Mouse (Mus musculus) c-Kit-positive CD71-positive TER-119-positive erythroid progenitor cells, embryonic 14.5 days (primary cell): Measurements from ENCODE around the gene Lpar3.

Experiments
- DNase-seq: peaks from one replicate; pipeline ENCODE4 v3.0.0-alpha.2; 2013; ENCODE audit warnings: low spot score

Lpar3 gene

DNA sequence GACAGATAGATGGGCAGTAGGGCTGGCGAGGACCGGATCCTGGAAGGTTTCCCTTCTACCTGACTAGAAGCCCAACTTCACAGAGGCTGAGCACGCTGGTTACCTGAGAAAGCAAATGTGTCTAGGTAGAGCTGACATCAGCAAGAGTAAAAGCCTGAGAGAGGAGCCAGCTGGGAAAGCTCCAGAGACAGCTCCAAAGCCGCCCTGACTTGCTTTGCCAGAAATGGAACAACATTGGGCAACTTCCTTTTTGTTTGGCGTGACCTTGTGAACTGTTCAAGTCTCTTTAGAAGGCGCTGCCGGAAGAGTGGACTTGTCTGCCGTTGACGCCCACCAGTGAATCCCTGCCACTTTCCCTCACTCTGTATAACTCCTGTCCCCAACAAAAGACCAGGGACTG is 39.4 kb downstream of the Lpar3 start:
- DNase-seq, result no peak

DNA sequence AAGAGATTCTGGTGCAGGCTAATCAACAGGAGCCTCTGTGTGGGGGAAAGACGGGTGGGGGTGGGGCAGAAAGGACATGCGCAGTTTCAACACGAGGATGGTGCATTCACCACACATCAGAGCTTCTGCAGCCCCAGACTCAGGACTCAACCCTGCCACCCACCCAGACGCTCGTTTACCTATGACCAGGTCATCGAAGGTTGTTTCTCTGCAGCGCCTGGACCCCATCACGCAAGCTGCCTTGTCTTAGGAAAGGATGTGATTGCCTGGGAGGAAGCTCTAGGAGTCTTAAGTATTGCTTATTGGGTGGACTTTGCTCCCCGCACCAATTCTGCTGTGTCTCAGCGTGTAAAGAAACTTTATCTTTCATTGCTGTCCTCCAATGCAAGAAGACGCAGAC is 40.1 kb downstream of the Lpar3 start:
- no peak for DNase-seq

DNA sequence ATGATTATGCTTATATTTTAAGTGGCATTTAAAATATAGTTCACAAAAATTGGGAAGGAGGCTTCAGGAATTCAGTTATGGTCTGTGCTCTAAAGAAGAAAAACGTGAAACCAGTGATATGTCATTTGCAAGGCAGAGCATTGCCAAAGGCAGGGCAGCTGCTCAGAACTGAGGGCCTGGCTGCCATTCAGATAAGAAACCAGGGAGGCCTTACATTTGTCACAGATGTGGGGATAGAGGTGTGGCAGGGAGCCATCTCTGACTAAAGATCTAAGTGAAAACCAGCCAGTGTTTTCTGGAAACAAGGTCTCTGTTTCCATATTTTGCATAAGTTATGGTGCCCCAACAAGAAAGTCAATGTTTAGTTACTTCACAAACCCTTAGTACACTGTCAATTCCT is 41.8 kb downstream of the Lpar3 start:
- DNase-seq, result no peak

DNA sequence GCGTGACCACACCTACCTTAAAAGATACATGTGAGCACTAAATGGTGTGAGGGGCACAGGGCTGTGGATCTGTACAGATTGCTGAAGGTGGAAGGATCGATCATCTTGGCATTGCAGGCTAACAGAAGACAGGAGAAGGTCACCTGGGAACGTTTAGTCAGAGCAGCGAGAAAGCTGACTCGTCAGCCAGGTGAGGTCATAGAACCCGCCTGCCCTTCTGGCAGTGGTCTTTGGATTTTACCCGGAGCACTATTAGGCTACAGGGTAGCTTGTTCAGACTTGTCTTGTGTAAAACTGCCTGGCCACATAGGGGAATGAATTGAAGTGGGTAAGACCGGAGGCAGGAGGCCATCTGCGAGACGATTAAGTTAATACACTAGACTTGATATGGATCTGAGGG is 43.4 kb downstream of the Lpar3 start:
- no peak for DNase-seq

DNA sequence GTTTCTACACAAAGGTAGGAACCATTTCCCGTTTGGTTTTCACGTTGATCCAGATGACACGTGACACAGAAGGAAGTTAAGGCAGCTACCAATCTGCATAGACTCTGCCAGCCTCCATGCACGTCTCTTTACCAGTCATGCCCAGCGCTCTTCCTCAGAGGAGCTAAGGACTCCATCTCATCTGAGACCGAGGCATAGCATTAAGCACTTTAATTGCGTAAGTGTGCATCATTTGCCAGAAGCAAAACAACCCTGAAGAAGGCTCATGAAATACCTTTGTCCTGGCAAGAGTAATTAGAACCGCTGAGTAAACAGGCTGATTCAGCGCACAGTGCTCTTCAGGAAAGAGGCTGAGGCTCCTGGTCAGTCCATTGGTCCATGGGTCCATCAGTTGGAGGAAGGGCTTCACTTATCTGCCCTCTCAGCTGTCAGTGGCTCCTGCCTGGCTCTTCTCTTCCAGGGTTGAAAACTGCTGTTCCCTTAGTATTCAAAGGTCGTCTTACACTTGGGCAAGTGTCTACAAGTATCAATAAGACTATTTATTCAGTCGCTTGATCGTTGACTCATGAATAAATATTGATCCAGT is 44.9 kb downstream of the Lpar3 start:
- no peak for DNase-seq

DNA sequence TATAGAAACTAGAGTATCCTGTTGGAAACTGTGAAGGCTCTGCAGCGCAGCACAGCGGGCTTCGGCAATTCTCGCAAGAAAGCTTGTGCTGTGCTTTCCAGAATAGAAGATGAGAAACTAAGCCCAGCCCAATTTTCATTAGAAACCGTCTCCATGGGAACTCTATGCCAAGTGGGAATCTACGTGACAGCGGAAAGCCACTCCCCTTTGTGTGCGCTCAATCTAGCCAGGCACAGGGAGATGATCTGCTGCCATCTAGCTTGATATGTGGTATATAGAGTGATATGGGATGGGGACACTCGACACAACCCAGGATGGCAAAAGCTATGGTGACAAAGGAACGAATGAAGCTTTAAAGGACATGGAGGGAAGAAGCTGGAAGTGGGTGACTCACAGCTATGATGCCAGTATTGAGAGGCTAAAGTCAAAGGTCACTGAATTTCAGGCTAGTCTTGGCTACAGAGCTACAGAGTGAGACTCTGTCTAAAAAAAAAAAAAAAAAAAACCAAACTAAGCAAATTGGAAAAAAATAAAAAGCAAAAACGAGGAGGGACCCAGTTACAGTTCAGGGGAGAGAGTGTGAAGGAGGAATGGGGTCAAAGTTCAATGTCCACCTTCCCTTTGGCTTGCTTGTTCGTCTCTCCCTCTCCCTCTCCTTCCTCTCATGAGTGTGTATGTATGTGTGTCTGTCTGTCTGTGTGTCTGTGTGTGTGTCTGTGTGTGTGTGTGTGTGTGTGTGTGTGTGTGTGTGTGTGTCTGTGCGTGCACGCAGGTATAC is 47.5 kb downstream of the Lpar3 start:
- no peak for DNase-seq

DNA sequence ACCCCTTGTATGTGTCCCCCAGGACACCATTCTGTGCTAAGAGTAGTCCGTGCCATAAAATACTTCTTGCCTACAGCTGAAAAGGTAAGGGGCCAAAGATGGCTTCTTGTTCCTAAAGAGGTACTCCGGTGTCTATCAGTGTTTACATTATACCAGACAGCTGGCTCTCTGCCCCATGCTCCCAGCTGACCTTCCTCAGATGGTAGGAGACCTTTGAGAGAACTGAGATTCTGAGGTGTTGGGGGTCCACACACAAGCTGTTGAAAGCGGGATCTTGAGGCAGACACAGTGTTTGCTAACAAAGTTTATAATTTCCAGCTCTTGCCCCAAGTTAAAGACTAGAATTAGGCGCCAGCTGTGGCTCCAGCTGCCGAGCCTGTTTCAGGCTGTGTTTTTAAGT is 53.7 kb downstream of the Lpar3 start:
- DNase-seq, result no peak

DNA sequence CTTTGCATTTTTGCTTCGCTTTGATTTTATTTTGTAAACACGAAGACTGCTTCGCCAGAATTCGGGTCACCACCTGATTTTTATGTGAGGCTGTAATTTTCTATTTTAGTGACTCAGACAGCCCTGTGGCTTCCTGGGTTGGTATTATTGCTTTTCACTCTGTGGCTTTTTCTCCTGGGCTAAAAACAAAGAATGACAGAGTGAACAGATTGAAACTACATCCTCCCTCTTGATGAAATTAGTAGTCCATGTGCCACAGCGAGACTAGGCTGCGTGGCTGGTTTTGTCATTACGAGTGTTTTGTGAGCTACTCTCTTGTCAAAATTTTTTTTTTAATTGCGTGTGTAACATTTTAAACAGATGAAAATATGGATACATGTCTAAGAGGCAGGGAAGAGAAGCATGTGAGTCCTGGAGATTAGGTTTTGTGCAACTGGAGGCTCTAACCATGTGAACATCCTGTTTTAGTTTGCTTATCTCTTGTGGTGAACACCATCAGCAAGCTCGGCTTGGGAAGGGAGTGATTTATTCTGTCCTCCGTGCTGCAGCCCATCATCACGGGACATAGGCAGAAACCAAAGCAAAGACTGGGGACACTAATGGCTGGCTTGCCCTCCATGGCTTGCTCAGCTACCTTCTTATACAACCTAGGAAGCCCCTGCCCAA is 54.7 kb downstream of the Lpar3 start:
- DNase-seq, result no peak

DNA sequence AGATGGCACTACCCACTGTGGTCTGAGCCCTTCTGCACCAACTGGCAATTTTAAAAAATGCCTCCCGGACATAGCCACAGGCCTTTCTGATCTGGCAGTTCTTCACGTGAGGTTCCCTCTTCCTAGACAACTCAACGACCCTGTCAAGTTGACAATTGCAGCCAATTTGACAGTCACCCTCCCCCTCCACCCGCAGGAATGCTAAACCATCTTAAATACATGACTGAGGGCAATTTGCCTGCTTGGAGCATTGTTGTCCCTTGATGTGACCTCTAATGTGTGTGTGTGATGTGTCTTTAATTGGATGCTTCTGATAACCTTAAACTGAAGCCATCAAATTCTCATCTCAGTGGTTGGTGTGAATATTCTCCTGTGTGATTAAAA is 55.3 kb downstream of the Lpar3 start:
- no peak for DNase-seq

DNA sequence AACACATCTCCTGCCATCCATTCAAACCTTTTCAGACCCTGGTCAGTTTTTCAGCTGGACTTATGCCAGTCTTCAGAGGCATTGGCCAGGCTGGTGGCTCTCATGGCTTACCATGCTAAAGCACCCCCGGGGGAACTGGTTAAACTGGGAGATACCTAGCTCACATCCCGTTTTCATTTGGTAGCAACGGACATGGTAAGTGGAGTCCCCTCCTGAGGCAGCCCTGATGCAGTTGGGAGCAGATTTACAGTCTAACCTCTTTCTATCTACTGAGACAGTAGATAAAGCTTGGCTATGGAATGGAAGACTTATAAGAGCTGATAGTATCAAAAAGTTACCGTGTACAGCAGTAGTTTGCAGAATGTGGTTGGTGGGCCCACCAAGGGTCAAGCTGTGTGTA is 56.2 kb downstream of the Lpar3 start:
- no peak for DNase-seq

DNA sequence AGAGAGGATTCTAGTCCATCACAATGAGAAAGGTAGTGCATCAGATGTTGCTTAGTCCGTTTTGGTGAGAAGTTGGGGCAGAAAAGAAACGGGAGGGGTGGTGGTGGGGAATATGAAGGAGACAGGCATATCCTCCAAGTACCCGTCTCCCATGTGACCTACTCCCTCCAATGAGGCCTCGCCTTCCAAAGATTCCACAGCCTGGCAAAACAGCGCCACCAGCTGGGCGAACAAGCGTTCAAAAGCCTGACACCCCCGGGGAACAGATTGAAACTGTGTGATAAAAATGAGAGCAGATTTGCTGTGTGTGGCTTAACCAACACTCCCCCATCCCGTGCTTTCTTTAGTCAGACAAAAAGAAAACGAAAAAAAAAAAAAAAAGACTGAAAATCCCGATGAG is 56.7 kb downstream of the Lpar3 start:
- DNase-seq, result peak; percentile 2

DNA sequence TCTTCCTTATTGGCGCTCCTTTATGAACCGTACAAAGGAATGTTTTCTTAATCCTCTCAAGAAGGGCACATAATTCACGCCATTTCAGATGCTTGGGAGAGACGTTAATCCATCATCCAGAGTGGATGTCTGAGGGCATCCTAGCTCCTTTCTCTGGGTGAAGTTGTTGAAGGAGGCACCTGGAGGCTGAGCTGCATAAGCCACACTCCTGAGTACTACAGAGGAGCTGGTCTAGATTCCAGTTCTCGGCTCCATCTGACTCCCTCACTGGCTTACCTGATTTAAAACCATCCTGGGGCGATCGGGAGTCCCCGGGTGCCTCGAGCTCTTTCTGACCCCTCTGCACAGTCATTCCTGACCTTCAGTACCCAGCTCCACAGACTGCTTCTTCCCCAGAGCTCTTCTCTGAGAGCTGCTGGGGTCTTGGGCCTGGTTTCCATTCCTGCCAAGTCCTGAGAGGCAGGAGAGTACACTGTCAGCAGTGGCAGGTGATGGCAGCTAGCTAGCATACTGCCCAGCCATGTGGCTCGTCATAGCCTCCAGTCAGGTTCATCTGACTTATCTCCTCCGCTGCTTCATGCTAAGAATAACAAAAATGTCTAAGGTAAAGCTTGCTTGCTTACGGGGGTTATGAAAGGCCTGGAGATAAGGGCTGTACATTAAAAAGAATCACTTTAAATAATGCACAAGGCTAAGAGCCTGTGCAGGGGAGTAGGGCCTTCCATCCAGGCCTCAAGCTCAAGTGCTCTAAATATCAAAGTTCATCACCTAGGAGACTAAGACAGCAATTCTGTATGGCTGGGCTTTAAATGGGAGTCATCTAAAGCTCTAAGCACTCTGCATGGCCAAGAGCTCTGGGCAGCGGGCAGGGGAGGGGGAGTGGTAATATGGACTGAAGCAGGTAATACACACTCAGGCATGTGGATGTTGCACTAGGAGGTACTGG is 57.7 kb downstream of the Lpar3 start:
- DNase-seq, result no peak

DNA sequence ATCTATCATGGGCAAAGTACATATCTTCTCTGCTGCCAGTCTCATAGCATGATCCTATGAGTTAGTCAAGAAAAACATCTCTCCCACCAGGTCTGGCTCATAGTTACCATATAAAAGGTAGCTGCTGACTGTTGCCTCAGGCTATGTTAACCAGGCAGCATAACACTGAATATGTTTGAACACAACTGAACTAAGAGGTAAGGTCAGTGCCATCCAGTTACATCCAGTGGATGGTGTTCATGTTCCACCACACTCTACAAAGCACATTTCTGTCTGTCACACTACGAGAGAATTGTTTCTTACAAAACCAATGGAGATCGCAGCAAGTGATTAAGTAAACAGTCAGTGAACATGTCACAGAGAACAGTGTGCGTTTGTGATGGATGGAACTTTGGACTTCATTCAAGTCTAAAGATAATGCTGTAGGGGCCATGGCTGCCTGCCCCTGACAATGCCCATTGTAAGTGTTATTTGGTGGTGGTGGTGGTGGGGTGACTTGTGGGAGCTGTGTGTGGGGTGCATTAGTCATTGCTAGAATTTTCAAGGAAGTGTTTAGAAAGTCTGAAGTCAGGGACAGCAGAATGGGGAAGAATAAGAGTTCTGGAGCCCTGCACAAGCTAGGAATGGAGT is 63.1 kb downstream of the Lpar3 start:
- DNase-seq, result no peak

DNA sequence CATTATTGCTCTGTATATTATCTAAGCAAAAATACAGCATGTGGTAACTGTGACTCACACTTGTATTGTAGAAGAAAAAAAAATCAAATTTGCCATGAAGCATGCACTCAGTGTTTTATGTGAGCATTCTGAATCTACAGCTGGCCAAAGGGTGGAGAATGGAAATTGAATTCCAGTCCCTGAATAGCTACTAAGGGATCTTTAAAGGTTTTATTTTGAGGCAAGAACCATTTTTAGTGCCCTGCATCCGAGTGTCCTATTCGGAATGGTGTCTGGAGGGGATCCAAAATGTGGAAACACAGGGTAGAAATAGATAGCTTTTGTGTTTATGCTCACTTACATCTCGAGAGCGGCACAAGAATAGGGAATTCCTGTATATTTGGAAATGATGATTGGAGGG is 65.4 kb downstream of the Lpar3 start:
- DNase-seq, result no peak

DNA sequence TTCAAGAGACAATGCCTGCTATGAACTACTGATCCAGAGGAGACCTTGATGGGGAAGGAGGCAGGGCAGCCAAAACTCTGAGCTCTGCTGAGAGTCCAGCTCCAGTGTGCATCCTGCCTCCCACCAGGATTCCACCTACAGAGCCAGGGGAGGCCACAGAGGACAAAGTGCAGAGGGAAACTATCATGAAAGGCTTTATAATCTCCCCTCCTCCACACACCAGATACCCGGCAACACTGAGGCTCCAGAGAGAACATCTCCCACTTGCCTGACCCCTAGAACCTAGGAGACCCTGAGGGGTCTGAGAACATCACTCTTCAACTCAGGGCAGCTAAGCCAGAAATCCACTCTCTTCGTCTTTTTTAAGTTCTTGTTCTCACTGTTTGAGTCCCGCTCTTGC is 71.2 kb downstream of the Lpar3 start:
- no peak for DNase-seq

DNA sequence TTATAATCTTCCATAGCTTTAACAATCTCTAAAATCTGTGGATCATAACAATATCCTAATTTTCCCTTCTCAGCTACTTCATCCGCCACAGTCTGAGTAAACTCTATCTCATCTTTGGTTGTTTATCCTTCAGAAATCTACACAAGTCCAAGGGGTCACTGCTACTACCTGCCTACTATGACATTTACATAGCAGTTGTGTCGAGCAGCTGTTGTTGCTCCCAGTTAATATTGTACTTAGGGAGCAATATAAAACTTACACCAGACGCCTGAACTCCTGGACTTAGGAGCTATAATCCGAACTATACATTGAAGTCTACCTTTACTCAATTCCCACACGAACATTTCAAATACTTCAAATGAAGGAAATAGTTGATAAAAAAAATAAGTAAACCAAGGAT is 71.8 kb downstream of the Lpar3 start:
- DNase-seq, result no peak

DNA sequence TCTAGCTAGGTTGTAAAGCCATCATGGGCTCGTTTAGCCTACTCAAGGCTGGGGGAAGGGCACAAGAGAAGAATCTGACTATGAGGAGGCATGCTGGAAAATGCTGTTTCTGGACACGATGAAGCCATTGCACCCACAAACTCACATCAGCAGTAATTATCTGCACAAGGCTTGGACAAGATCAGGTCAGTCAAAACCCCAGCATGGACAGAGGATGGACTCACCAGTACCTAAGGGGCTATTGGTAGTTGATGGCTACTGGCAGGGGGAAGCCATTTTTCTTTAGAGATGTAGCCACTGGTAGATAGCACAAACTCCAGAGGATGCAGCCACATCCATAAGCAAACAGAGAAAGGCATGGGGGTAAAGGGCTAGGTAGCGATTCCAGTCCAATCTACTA is 81.7 kb downstream of the Lpar3 start:
- no peak for DNase-seq

DNA sequence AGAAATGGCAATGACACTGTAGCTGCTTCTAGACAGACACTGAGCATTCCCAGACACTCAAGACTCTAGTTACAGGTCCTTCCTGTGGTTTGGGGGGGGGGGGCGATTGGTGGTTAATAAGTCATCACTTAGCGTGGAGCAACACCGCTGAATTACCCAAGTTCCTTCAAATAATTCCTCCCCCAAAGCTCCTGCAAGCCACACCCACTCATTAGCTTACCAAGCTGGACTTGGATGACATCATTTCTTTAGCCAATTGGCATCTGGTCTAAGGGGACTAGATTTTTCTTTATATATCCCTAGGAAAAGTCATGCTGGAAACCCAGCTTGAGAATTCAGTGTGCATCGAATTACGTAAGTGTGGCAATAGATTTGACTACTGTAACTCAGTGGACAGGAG is 82.4 kb downstream of the Lpar3 start:
- DNase-seq, result no peak

DNA sequence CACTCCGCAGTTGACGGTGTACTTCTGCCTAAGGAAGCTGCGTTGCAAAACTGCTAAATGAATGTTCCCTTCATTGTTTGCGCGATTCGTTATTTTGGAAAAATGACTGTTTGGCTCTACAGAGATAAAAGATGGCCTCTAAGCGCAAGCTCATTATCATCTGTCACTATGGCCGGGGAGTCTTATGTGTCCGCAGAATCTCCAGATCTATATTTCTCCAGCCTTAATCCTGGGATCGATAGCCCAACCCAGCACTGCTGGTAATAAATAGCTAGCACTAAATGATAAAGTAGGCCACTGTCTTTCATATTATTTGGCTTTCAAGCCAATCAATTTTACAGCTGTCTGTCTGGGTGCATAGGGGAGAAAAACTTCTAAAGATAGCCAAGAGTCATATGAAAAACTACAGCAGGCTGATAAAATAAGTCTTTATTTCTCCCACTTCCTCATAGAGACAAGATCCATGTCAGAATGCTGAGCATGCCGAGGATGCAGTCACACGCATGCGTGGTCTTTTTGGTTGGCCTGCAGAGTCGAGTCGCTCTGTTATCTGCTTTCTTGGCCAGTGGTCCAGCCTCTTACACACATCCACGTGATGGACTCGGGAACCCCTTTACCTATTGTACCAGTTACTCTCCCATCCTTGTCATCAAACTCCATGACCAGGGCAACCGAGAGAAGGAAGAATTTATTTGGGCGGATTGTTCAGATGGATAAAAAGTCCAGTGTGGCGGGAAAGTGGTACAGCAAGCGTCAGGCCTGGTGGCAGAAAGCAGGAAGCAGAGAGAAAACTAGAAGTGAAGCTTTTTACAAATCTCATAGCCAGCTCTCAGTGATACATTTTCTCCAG is 84.0 kb downstream of the Lpar3 start:
- no peak for DNase-seq

DNA sequence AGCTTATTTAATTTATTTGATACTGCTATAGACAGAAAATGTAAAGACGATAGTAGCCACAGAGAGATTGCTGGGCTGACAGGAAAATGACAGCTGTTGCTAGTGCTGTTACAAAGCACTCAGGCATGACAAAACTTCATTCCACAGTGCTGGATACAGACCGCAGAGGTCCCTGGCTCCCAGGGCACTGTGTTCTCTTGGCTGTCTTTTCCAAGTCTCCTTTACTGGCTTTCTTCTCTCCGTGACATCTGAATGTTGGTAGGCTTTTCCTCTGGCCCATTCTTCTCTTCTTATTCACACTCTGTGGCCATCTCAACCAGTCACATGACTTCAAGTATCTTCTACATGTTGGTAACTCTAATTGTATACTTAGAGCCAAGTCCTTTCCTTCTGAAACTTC is 86.6 kb downstream of the Lpar3 start:
- no peak for DNase-seq

DNA sequence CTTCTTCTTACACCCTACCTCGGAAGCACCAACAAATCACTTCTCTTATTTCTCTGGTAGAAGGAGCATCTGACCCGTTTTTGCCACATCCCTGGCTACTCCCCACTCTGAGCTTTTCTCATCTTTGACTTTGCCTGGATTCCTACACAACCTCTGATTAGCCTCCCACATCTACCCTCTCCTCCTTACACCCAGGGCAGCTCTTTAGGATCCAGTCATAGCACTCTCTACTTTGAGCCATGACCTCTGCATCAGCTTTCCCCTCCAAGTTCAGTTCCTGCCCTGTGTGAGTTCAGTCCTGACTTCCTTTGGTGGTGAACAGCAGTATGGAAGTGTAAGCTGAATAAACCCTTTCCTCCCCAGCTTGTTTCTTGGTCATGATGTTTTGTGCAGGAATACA is 87.1 kb downstream of the Lpar3 start:
- no peak for DNase-seq
